Mouse (Mus musculus) stomach, embryonic 14.5 days (tissue): ENCODE measurements around the gene Cnot6. TPM values are rescaled to one million over a fixed set of nuclear protein-coding genes. Genes with fewer than 3 reads are reported as not detected.

Experiments
- ATAC-seq: fragments of 200-750 bp; cut with Nextera tagmentation; 2 replicates; pipeline ENCODE4 v1.8.0; 2017; ENCODE audit warnings: low read depth, moderate TSS enrichment; ENCODE audit not compliant: insufficient number of reproducible peaks, insufficient read depth, low FRiP score
- H3K27ac ChIP-seq: fragments of 300-500 bp; sonication (generic); 2 replicates; pipeline ENCODE4 v1.5.1; 2014; ENCODE audit warnings: mild to moderate bottlenecking, low read length, moderate library complexity, mixed read lengths
- H3K27me3 ChIP-seq: fragments of 300-500 bp; sonication (generic); 2 replicates; pipeline ENCODE4 v1.6.1; 2014; ENCODE audit warnings: low read length, control low read depth, mixed read lengths; ENCODE audit not compliant: control insufficient read depth, insufficient read depth
- H3K36me3 ChIP-seq: fragments of 300-500 bp; sonication (generic); 2 replicates; pipeline ENCODE4 v1.6.1; 2014; ENCODE audit warnings: mild to moderate bottlenecking, control low read depth, low read length, moderate library complexity, mixed read lengths; ENCODE audit not compliant: control insufficient read depth, insufficient read depth
- H3K4me1 ChIP-seq: fragments of 300-500 bp; sonication (generic); 2 replicates; pipeline ENCODE4 v1.6.1; 2014; ENCODE audit warnings: low read length, control low read depth, mixed read lengths; ENCODE audit not compliant: control insufficient read depth, insufficient read depth
- H3K4me2 ChIP-seq: fragments of 300-500 bp; sonication (generic); replicated peaks from 2 replicates; pipeline ENCODE4 v1.6.1; 2014; ENCODE audit warnings: low read depth, low read length, control low read depth
- H3K4me3 ChIP-seq: fragments of 300-500 bp; sonication (generic); 2 replicates; pipeline ENCODE4 v1.5.1; 2014; ENCODE audit warnings: low read depth, low read length, control low read depth
- H3K9ac ChIP-seq: fragments of 300-500 bp; sonication (generic); replicated peaks from 2 replicates; pipeline ENCODE4 v1.6.1; 2014; ENCODE audit warnings: low read depth, mild to moderate bottlenecking, control low read depth, low read length, moderate library complexity, mixed read lengths
- H3K9me3 ChIP-seq: fragments of 300-500 bp; sonication (generic); 2 replicates; pipeline ENCODE4 v1.6.1; 2016; ENCODE audit warnings: low read depth, low read length, control low read depth; ENCODE audit not compliant: control insufficient read depth
- WGBS: fragments of 180-500 bp; shearing (Covaris S2); extraction: QIAGEN DNeasy Blood & Tissue Kit; methylation state at CpG from one replicate; pipeline ENCODE4 v1.1.7; 2014; 5-methylcytosine and 5-hydroxymethylcytosine counted together
- polyA plus RNA-seq: library from polyadenylated mRNA; unstranded; fragments of >200 nt; fragmentation: Nextera tagmentation; extraction: Ambion mirVana; gene quantifications from 2 replicates; pipeline ENCODE4 v1.2.1, GENCODE M21; 2014

The Cnot6 gene
- polyA plus RNA-seq, 1 experiment from 2014 or later = 59.8 TPM

DNA sequence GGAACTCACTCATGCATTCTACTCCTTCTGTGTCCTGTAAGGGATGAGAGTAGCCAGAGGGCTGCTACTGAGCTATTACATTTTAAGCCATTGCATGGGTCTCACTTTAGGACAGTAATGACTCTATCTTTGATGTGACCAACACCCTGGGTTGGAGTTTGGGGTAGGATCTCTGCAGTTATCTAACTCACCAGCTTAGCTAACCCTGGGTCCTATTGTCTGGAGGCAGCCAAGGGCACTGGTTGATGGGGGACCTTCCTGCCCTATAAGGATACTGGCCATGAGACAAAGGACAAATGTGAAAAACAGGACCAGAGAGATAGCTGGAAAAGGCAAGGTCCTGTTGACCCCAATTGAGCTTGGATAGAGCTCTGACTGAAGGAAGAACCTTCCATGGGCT is 57.0 kb downstream of the Cnot6 start:
- Histone ChIP-seq H3K4me2 (no peak overlapping the region), H3K9ac (no peak overlapping the region), H3K36me3 (no peaks in the 10 kb centered on the region), H3K27ac (no peak overlapping the region), H3K9me3 (no peaks in the 10 kb centered on the region), H3K27me3 (no peaks in the 10 kb centered on the region), H3K4me1 (peaks cover 2% of the 10 kb centered on the region; the same call in 1 of the 2 replicates), H3K4me3 (no peak overlapping the region)
- no peak for ATAC-seq

GRCm38 (mm10) chr11:49654651-49655050 is 57.9 kb downstream of the Cnot6 start:
- no peaks in the 10 kb centered on the region for H3K9me3 ChIP-seq
- H3K27me3 ChIP-seq = no peaks in the 10 kb centered on the region
- no peak overlapping the region for H3K4me2 ChIP-seq
- 93% methylated on average over 5 of the region's 5 CpGs for WGBS
- peaks cover 2% of the 10 kb centered on the region; the same call in 1 of the 2 replicates for H3K4me1 ChIP-seq
- no peak overlapping the region for H3K27ac ChIP-seq
- ATAC-seq = no peak
- H3K36me3 ChIP-seq = no peaks in the 10 kb centered on the region
- no peak overlapping the region for H3K9ac ChIP-seq
- no peak overlapping the region for H3K4me3 ChIP-seq

DNA sequence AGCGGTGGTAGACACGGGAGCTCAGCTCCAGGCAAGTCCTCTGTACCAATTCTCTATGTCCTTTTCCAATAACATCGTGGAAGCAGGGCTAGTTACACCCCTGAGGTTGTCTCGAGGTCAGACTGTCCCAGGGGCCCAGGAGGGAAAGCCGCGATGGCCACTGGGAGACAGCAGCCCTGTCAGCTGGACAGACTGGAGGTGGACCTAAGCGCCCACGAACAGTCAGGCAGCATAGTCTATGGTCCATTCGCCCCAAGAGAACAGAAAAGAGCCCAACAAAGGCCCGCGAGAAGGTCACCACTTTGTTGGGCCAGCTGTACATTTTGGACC is 59.5 kb downstream of the Cnot6 start:
- Histone ChIP-seq H3K9me3 (no peaks in the 10 kb centered on the region), H3K9ac (no peak overlapping the region), H3K27ac (no peak overlapping the region), H3K4me3 (no peak overlapping the region), H3K4me1 (peaks cover 2% of the 10 kb centered on the region; the same call in 1 of the 2 replicates), H3K4me2 (peak overlapping the region; percentile 21), H3K36me3 (no peaks in the 10 kb centered on the region), H3K27me3 (no peaks in the 10 kb centered on the region)
- WGBS = 36% methylated on average over 11 of the region's 11 CpGs
- no peak for ATAC-seq

- H3K4me2 ChIP-seq = peak overlapping the region; percentile 21
Measured at GRCm38 (mm10) chr11:49652401-49653078, 60.0 kb downstream of the Cnot6 start.

GRCm38 (mm10) chr11:49651762-49652322 is 60.7 kb downstream of the Cnot6 start:
- WGBS = 80% methylated on average over 10 of the region's 10 CpGs
- ATAC-seq = no peak
- no peaks in the 10 kb centered on the region for H3K36me3 ChIP-seq

More at GRCm38 (mm10) chr11:49652401-49653078, 60.0 kb downstream of the Cnot6 start:
- Histone ChIP-seq H3K4me1 (peaks cover 2% of the 10 kb centered on the region; the same call in 1 of the 2 replicates), H3K36me3 (no peaks in the 10 kb centered on the region), H3K27ac (no peak overlapping the region), H3K4me3 (no peak overlapping the region), H3K9me3 (no peaks in the 10 kb centered on the region), H3K27me3 (no peaks in the 10 kb centered on the region), H3K9ac (no peak overlapping the region)
- peak; percentile 38; the same call in 1 of the 2 replicates for ATAC-seq
- 22% methylated on average over 19 of the region's 19 CpGs for WGBS

GRCm38 (mm10) chr11:49650994-49651761 is 61.3 kb downstream of the Cnot6 start:
- Histone ChIP-seq H3K9ac (no peak overlapping the region), H3K36me3 (no peaks in the 10 kb centered on the region), H3K27me3 (no peaks in the 10 kb centered on the region), H3K4me1 (peaks cover 2% of the 10 kb centered on the region; the same call in 1 of the 2 replicates), H3K9me3 (no peaks in the 10 kb centered on the region), H3K4me3 (no peak overlapping the region), H3K27ac (no peak overlapping the region), H3K4me2 (no peak overlapping the region)
- ATAC-seq = no peak
- 62% methylated on average over 16 of the region's 16 CpGs for WGBS

More at GRCm38 (mm10) chr11:49651762-49652322, 60.7 kb downstream of the Cnot6 start:
- H3K9ac ChIP-seq = no peak overlapping the region
- no peak overlapping the region for H3K4me2 ChIP-seq
- H3K4me3 ChIP-seq = no peak overlapping the region
- no peak overlapping the region for H3K27ac ChIP-seq
- H3K27me3 ChIP-seq = no peaks in the 10 kb centered on the region
- peaks cover 2% of the 10 kb centered on the region; the same call in 1 of the 2 replicates for H3K4me1 ChIP-seq
- no peaks in the 10 kb centered on the region for H3K9me3 ChIP-seq

DNA sequence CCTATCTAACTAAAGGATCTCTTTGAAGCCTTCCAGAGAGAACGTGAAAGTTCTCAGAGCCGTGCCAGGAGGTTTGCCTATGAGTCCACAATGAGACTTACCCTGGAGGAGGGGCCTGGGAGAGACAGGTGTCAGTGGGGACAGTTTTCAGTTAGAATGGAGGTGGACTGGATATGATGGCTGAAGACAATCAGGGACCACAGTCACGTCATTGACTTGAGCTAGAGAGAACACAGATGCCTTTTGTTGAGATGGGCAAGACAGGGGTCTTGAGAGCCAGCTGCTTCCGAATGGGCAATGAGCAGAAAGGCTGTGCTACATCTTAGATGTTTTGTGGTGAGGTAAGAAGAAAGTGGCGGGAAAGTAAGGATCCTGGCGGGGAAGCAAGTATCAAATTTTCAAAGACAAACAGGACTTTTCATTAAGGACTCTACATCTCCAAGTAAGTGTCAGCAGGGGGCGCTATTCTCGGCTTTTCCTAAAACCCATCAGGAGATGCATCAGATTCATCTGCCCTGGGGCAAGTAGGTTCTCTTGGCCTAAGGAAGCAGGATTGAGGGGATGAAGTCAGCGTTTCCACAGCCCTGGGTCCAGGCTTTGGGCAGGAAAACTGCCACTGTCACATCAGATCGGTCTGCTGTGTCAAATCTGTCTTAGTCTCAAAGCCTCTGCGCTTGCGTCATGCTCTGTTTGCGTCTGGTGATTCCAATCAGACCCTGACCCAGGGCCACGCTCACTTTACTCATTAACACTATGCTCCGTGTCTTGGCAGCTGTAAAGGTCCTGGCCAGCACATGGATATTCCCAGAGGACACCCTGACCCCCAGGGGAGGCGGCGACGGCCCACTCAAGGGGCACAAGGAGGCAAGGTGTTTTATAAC is 62.2 kb downstream of the Cnot6 start:
- Histone ChIP-seq H3K36me3 (no peaks in the 10 kb centered on the region), H3K27me3 (no peaks in the 10 kb centered on the region), H3K27ac (no peak overlapping the region), H3K4me2 (no peak overlapping the region), H3K9ac (no peak overlapping the region), H3K9me3 (no peaks in the 10 kb centered on the region), H3K4me1 (peaks cover 2% of the 10 kb centered on the region; the same call in 1 of the 2 replicates), H3K4me3 (no peak overlapping the region)
- no peak for ATAC-seq
- 52% methylated on average over 18 of the region's 18 CpGs for WGBS

GRCm38 (mm10) chr11:49645677-49646076 is 66.8 kb downstream of the Cnot6 start:
- Histone ChIP-seq H3K27me3 (no peaks in the 10 kb centered on the region), H3K4me1 (0 out of 2 replicates have a peak, but pooled peaks cover under 1% of the 10 kb centered on the region), H3K4me2 (no peak overlapping the region), H3K9ac (no peak overlapping the region), H3K9me3 (no peaks in the 10 kb centered on the region), H3K36me3 (no peaks in the 10 kb centered on the region), H3K27ac (no peak overlapping the region), H3K4me3 (no peak overlapping the region)
- no peak for ATAC-seq
- WGBS = 58% methylated on average over 8 of the region's 8 CpGs
